Mouse (Mus musculus) embryonic facial prominence, embryonic 11.5 days (tissue): ENCODE measurements around the gene Slc2a5. TPM values are rescaled to one million over a fixed set of nuclear protein-coding genes. Genes with fewer than 3 reads are reported as not detected.

Experiments
- ATAC-seq: fragments of 200-750 bp; cut with Nextera tagmentation; replicated peaks from 2 replicates; pipeline ENCODE4 v1.8.0; 2017; ENCODE audit warnings: low read depth; ENCODE audit not compliant: insufficient number of reproducible peaks, low FRiP score, low TSS enrichment
- DNase-seq: peaks from one replicate; pipeline ENCODE4 v3.0.0-alpha.2; 2015; ENCODE audit warnings: low spot score
- H3K27ac ChIP-seq: fragments of 300-500 bp; sonication (generic); replicated peaks from 2 replicates; pipeline ENCODE4 v1.5.1; 2014; ENCODE audit warnings: mild to moderate bottlenecking, low read depth, low read length, control low read depth
- H3K27me3 ChIP-seq: fragments of 300-500 bp; sonication (generic); 2 replicates; pipeline ENCODE4 v1.6.1; 2014; ENCODE audit warnings: mild to moderate bottlenecking, low read length, moderate library complexity, mixed read lengths; ENCODE audit not compliant: control insufficient read depth, insufficient read depth
- H3K36me3 ChIP-seq: fragments of 300-500 bp; sonication (generic); replicated peaks from 2 replicates; pipeline ENCODE4 v1.6.1; 2014; ENCODE audit warnings: low read depth, mild to moderate bottlenecking, low read length, moderate library complexity, mixed read lengths; ENCODE audit not compliant: control insufficient read depth, insufficient read depth
- H3K4me1 ChIP-seq: fragments of 300-500 bp; sonication (generic); 2 replicates; pipeline ENCODE4 v1.6.1; 2014; ENCODE audit warnings: low read length, mixed read lengths; ENCODE audit not compliant: control insufficient read depth, insufficient read depth
- H3K4me2 ChIP-seq: fragments of 300-500 bp; sonication (generic); 2 replicates; pipeline ENCODE4 v1.6.1; 2014; ENCODE audit warnings: low read depth, mild to moderate bottlenecking, control low read depth, low read length, moderate library complexity
- H3K4me3 ChIP-seq: fragments of 300-500 bp; sonication (generic); 2 replicates; pipeline ENCODE4 v1.5.1; 2014; ENCODE audit warnings: low read depth, low read length, control low read depth
- H3K9ac ChIP-seq: fragments of 300-500 bp; sonication (generic); replicated peaks from 2 replicates; pipeline ENCODE4 v1.6.1; 2014; ENCODE audit warnings: mild to moderate bottlenecking, control low read depth, low read length
- H3K9me3 ChIP-seq: fragments of 300-500 bp; sonication (generic); replicated peaks from 2 replicates; pipeline ENCODE4 v1.6.1; 2016; ENCODE audit warnings: mild to moderate bottlenecking, low read length, inconsistent platforms, mixed read lengths; ENCODE audit not compliant: control insufficient read depth
- WGBS: fragments of 180-500 bp; shearing (Covaris S2); extraction: QIAGEN DNeasy Blood & Tissue Kit; methylation state at CpG from one replicate; pipeline ENCODE4 v1.1.7; 2014; 5-methylcytosine and 5-hydroxymethylcytosine counted together
- polyA plus RNA-seq: library from polyadenylated mRNA; unstranded; fragments of >200 nt; fragmentation: Nextera tagmentation; extraction: Ambion mirVana; gene quantifications from 2 replicates; pipeline ENCODE4 v1.2.1, GENCODE M21; 2014

Slc2a5 gene
- polyA plus RNA-seq, 1 experiment from 2014 or later = 0.90 TPM

GRCm38 (mm10) chr4:150106637-150107036, 12.4 kb upstream of the Slc2a5 start:
- 81% methylated on average over 5 of the region's 5 CpGs for WGBS
- no peak overlapping the region for H3K9ac ChIP-seq
- H3K27ac ChIP-seq = no peak overlapping the region
- no peak overlapping the region for H3K4me2 ChIP-seq
- no peaks in the 10 kb centered on the region for H3K36me3 ChIP-seq
- ATAC-seq = no peak
- H3K9me3 ChIP-seq = no peaks in the 10 kb centered on the region
- H3K4me3 ChIP-seq = no peak overlapping the region
- no peak for DNase-seq
- no peaks in the 10 kb centered on the region for H3K4me1 ChIP-seq
- H3K27me3 ChIP-seq = no peaks in the 10 kb centered on the region

- DNase-seq (no peak), ATAC-seq (no peak)
- Histone ChIP-seq H3K9ac (no peak overlapping the region), H3K27me3 (no peaks in the 10 kb centered on the region), H3K4me2 (no peak overlapping the region), H3K9me3 (no peaks in the 10 kb centered on the region), H3K27ac (no peak overlapping the region), H3K36me3 (no peaks in the 10 kb centered on the region), H3K4me3 (no peak overlapping the region), H3K4me1 (no peaks in the 10 kb centered on the region)
- WGBS = 74% methylated on average over 3 of the region's 3 CpGs
Measured at GRCm38 (mm10) chr4:150109636-150110035, 9.4 kb upstream of the Slc2a5 start.

GRCm38 (mm10) chr4:150110373-150110772, 8.7 kb upstream of the Slc2a5 start:
- DNase-seq = no peak
- 72% methylated on average over 9 of the region's 9 CpGs for WGBS
- Histone ChIP-seq H3K4me2 (no peak overlapping the region), H3K9me3 (no peaks in the 10 kb centered on the region), H3K4me3 (no peak overlapping the region), H3K9ac (no peak overlapping the region), H3K27ac (no peak overlapping the region), H3K36me3 (no peaks in the 10 kb centered on the region), H3K4me1 (no peaks in the 10 kb centered on the region), H3K27me3 (no peaks in the 10 kb centered on the region)
- no peak for ATAC-seq

- WGBS = 6% methylated on average over 15 of the region's 15 CpGs
- Histone ChIP-seq H3K9me3 (no peaks in the 10 kb centered on the region), H3K27me3 (no peaks in the 10 kb centered on the region), H3K4me3 (no peak overlapping the region), H3K27ac (no peak overlapping the region), H3K9ac (no peak overlapping the region), H3K4me1 (no peaks in the 10 kb centered on the region), H3K36me3 (no peaks in the 10 kb centered on the region), H3K4me2 (no peak overlapping the region)
- ATAC-seq (no peak), DNase-seq (peak; percentile 75)
Measured at GRCm38 (mm10) chr4:150112867-150113266, 6.2 kb upstream of the Slc2a5 start.

GRCm38 (mm10) chr4:150114505-150115061, 4.5 kb upstream of the Slc2a5 start:
- Histone ChIP-seq H3K27me3 (no peaks in the 10 kb centered on the region), H3K9ac (no peak overlapping the region), H3K27ac (no peak overlapping the region), H3K9me3 (no peaks in the 10 kb centered on the region), H3K4me1 (no peaks in the 10 kb centered on the region; the same call in 1 of the 2 replicates), H3K4me3 (no peak overlapping the region), H3K36me3 (no peaks in the 10 kb centered on the region), H3K4me2 (no peak overlapping the region)
- DNase-seq = no peak
- ATAC-seq = no peak
- WGBS = 90% methylated on average over 26 of the region's 26 CpGs

GRCm38 (mm10) chr4:150117311-150117710, 1.8 kb upstream of the Slc2a5 start:
- DNase-seq = peak; percentile 35
- 47% methylated on average over 5 of the region's 5 CpGs for WGBS
- H3K27me3 ChIP-seq = no peaks in the 10 kb centered on the region
- H3K9ac ChIP-seq = no peak overlapping the region
- H3K9me3 ChIP-seq = no peaks in the 10 kb centered on the region
- no peak overlapping the region for H3K27ac ChIP-seq
- no peaks in the 10 kb centered on the region for H3K36me3 ChIP-seq
- ATAC-seq = no peak
- no peaks in the 10 kb centered on the region; the same call in 1 of the 2 replicates for H3K4me1 ChIP-seq
- H3K4me2 ChIP-seq = no peak overlapping the region
- H3K4me3 ChIP-seq = no peak overlapping the region

GRCm38 (mm10) chr4:150118163-150118562, 920 bp upstream of the Slc2a5 start:
- Histone ChIP-seq H3K9me3 (no peaks in the 10 kb centered on the region), H3K36me3 (no peaks in the 10 kb centered on the region), H3K4me3 (no peak overlapping the region), H3K27me3 (no peaks in the 10 kb centered on the region), H3K9ac (no peak overlapping the region), H3K4me1 (no peaks in the 10 kb centered on the region; the same call in 1 of the 2 replicates), H3K27ac (no peak overlapping the region), H3K4me2 (no peak overlapping the region)
- ATAC-seq (no peak), DNase-seq (no peak)
- WGBS = 65% methylated on average over 6 of the region's 6 CpGs

- DNase-seq (no peak), ATAC-seq (no peak)
- Histone ChIP-seq H3K4me2 (no peak overlapping the region), H3K36me3 (no peaks in the 10 kb centered on the region), H3K27ac (no peak overlapping the region), H3K9ac (no peak overlapping the region), H3K27me3 (no peaks in the 10 kb centered on the region), H3K4me1 (no peaks in the 10 kb centered on the region; the same call in 1 of the 2 replicates), H3K4me3 (no peak overlapping the region), H3K9me3 (no peaks in the 10 kb centered on the region)
- 67% methylated on average over 14 of the region's 14 CpGs for WGBS
Measured at GRCm38 (mm10) chr4:150119640-150120039, 557 bp downstream of the Slc2a5 start.
